Mouse (Mus musculus): Measurements from ENCODE around the gene Aes. TPM values are rescaled to one million over a fixed set of nuclear protein-coding genes. Genes with fewer than 3 reads are reported as not detected.

The Aes gene
- polyA plus RNA-seq, 1 experiment from 2014 or later, result 683 TPM

- peak; percentile 45 for DNase-seq (ENCODE audit: low spot score)
Measured at GRCm38 (mm10) chr10:81597137-81597950, 38.1 kb downstream of the Aes start.

GRCm38 (mm10) chr10:81598342-81598741, 39.1 kb downstream of the Aes start:
- no peak for DNase-seq (ENCODE audit: low spot score)

GRCm38 (mm10) chr10:81598871-81599270, 39.6 kb downstream of the Aes start:
- DNase-seq (ENCODE audit: low spot score), result no peak

- no peak for DNase-seq (ENCODE audit: low spot score)
Measured at GRCm38 (mm10) chr10:81599630-81600029, 40.3 kb downstream of the Aes start.

GRCm38 (mm10) chr10:81600096-81600495, 40.8 kb downstream of the Aes start:
- no peak for DNase-seq (ENCODE audit: low spot score)

- DNase-seq (ENCODE audit: low spot score), result peak; percentile 96
Measured at GRCm38 (mm10) chr10:81600738-81601203, 41.5 kb downstream of the Aes start, which contains the start of gene Tle6. TSS of gene Tle6 (minus strand) at chr10:81601073.

GRCm38 (mm10) chr10:81601396-81601905, 42.2 kb downstream of the Aes start:
- no peak for DNase-seq (ENCODE audit: low spot score)

- peak; percentile 77 for DNase-seq (ENCODE audit: low spot score)
Measured at GRCm38 (mm10) chr10:81602741-81603151, 43.5 kb downstream of the Aes start.

- DNase-seq (ENCODE audit: low spot score), result peak; percentile 21
Measured at GRCm38 (mm10) chr10:81604019-81604967, 45.0 kb downstream of the Aes start.

- peak; percentile 94 for DNase-seq (ENCODE audit: low spot score)
Measured at GRCm38 (mm10) chr10:81604968-81605665, 45.8 kb downstream of the Aes start.

- DNase-seq (ENCODE audit: low spot score), result no peak
Measured at GRCm38 (mm10) chr10:81605666-81605973, 46.3 kb downstream of the Aes start.

GRCm38 (mm10) chr10:81605974-81606751, 46.9 kb downstream of the Aes start, which contains the start of gene BC025920:
TSS of gene BC025920 (plus strand) at chr10:81606270.
- DNase-seq (ENCODE audit: low spot score), result peak; percentile 81

- no peak for DNase-seq (ENCODE audit: low spot score)
Measured at GRCm38 (mm10) chr10:81608308-81608707, 49.0 kb downstream of the Aes start.

GRCm38 (mm10) chr10:81612779-81613178, 53.5 kb downstream of the Aes start:
- DNase-seq (ENCODE audit: low spot score), result no peak

GRCm38 (mm10) chr10:81615486-81615885, 56.2 kb downstream of the Aes start:
- DNase-seq (ENCODE audit: low spot score), result no peak

Other genes starting within 250 kb of the Aes start
- 41.3 and 45.8 TPM in 2 replicates for gene Cactin, start 238.4 kb upstream of the Aes start, polyA plus RNA-seq (2015; fragmentation: Nextera tagmentation; extraction: Ambion mirVana)
- gene Tbxa2r, start 230.8 kb upstream of the Aes start, polyA plus RNA-seq (2015; fragmentation: Nextera tagmentation; extraction: Ambion mirVana), result 97.5 and 103 TPM in 2 replicates
- 0.14 and 0.16 TPM in 2 replicates for gene Gipc3, start 216.2 kb upstream of the Aes start, polyA plus RNA-seq (2015; fragmentation: Nextera tagmentation; extraction: Ambion mirVana)
- gene Hmg20b, start 209.0 kb upstream of the Aes start, polyA plus RNA-seq (2015; fragmentation: Nextera tagmentation; extraction: Ambion mirVana), result 88.5 and 100 TPM in 2 replicates
- gene Mfsd12, start 202.0 kb upstream of the Aes start, polyA plus RNA-seq (2015; fragmentation: Nextera tagmentation; extraction: Ambion mirVana), result 36.3 and 38.1 TPM in 2 replicates
- 1.7 and 3.0 TPM in 2 replicates for gene 4930404N11Rik, start 193.7 kb upstream of the Aes start, polyA plus RNA-seq (2015; fragmentation: Nextera tagmentation; extraction: Ambion mirVana)
- gene Fzr1, start 181.0 kb upstream of the Aes start, polyA plus RNA-seq (2015; fragmentation: Nextera tagmentation; extraction: Ambion mirVana), result 87.1 and 96.9 TPM in 2 replicates
- 71.3 and 78.7 TPM in 2 replicates for gene Dohh, start 175.1 kb upstream of the Aes start, polyA plus RNA-seq (2015; fragmentation: Nextera tagmentation; extraction: Ambion mirVana)
- gene Gm48551, start 175.0 kb upstream of the Aes start, polyA plus RNA-seq (2015; fragmentation: Nextera tagmentation; extraction: Ambion mirVana), result 2.3 TPM in 2 replicates
- gene Gm48552, start 170.5 kb upstream of the Aes start, polyA plus RNA-seq (2015; fragmentation: Nextera tagmentation; extraction: Ambion mirVana), result 0.72 and 1.5 TPM in 2 replicates
- gene Smim24, start 166.4 kb upstream of the Aes start, polyA plus RNA-seq (2015; fragmentation: Nextera tagmentation; extraction: Ambion mirVana), result 12.5 and 14.0 TPM in 2 replicates
- gene Nfic, start 103.9 kb upstream of the Aes start, polyA plus RNA-seq (2015; fragmentation: Nextera tagmentation; extraction: Ambion mirVana), result 21.5 and 21.9 TPM in 2 replicates
- 0.04 and 0.25 TPM in 2 replicates for gene Celf5, start 76.8 kb upstream of the Aes start, polyA plus RNA-seq (2015; fragmentation: Nextera tagmentation; extraction: Ambion mirVana)
- gene Ncln, start 63.1 kb upstream of the Aes start, polyA plus RNA-seq (2015; fragmentation: Nextera tagmentation; extraction: Ambion mirVana), result 39.4 and 45.5 TPM in 2 replicates
- 22.2 and 25.6 TPM in 2 replicates for gene S1pr4, start 59.4 kb upstream of the Aes start, polyA plus RNA-seq (2015; fragmentation: Nextera tagmentation; extraction: Ambion mirVana)
- gene Gna15, start 35.3 kb upstream of the Aes start, polyA plus RNA-seq (2015; fragmentation: Nextera tagmentation; extraction: Ambion mirVana), result 3.5 TPM in 2 replicates
- 28.5 and 30.0 TPM in 2 replicates for gene Gna11, start 14.3 kb upstream of the Aes start, polyA plus RNA-seq (2015; fragmentation: Nextera tagmentation; extraction: Ambion mirVana)
- gene Tle2, start 15.1 kb downstream of the Aes start, polyA plus RNA-seq (2015; fragmentation: Nextera tagmentation; extraction: Ambion mirVana), result 2.4 and 2.9 TPM in 2 replicates
- gene Tle6, start 41.6 kb downstream of the Aes start, polyA plus RNA-seq (2015; fragmentation: Nextera tagmentation; extraction: Ambion mirVana), result 3.7 and 4.8 TPM in 2 replicates
- 0.85 and 0.98 TPM in 2 replicates for gene BC025920, start 46.8 kb downstream of the Aes start, polyA plus RNA-seq (2015; fragmentation: Nextera tagmentation; extraction: Ambion mirVana)
- 26.7 and 31.3 TPM in 2 replicates for gene Sirt6, start 68.3 kb downstream of the Aes start, polyA plus RNA-seq (2015; fragmentation: Nextera tagmentation; extraction: Ambion mirVana)
- 2.2 and 2.3 TPM in 2 replicates for gene Ankrd24, start 69.1 kb downstream of the Aes start, polyA plus RNA-seq (2015; fragmentation: Nextera tagmentation; extraction: Ambion mirVana)
- gene Gm10778, start 89.6 kb downstream of the Aes start, polyA plus RNA-seq (2015; fragmentation: Nextera tagmentation; extraction: Ambion mirVana), result 4.4 and 5.6 TPM in 2 replicates
- 17.1 and 19.0 TPM in 2 replicates for gene Zfp433, start 145.3 kb downstream of the Aes start, polyA plus RNA-seq (2015; fragmentation: Nextera tagmentation; extraction: Ambion mirVana)
- gene Gm3055, start 211.7 kb downstream of the Aes start, polyA plus RNA-seq (2015; fragmentation: Nextera tagmentation; extraction: Ambion mirVana), result 4.4 and 5.5 TPM in 2 replicates

Data from thymus, postnatal 0 days (tissue).